Mouse (Mus musculus) forebrain, embryonic 13.5 days (tissue): ENCODE results near the gene Mrps27. TPM values are rescaled to one million over a fixed set of nuclear protein-coding genes. Genes with fewer than 3 reads are reported as not detected.

Experiments
- ATAC-seq: fragments of 200-750 bp; cut with Nextera tagmentation; 2 replicates; pipeline ENCODE4 v1.8.0; 2017
- H3K27ac ChIP-seq: fragments of 300-500 bp; sonication (generic); 2 replicates; pipeline ENCODE4 v1.5.1; 2015; ENCODE audit warnings: inconsistent platforms, mild to moderate bottlenecking, moderate library complexity
- H3K27me3 ChIP-seq: fragments of 300-500 bp; sonication (generic); 2 replicates; pipeline ENCODE4 v1.6.1; 2015; ENCODE audit warnings: mild to moderate bottlenecking, inconsistent platforms
- H3K36me3 ChIP-seq: fragments of 300-500 bp; sonication (generic); 2 replicates; pipeline ENCODE4 v1.6.1; 2015; ENCODE audit warnings: mild to moderate bottlenecking, inconsistent platforms; ENCODE audit not compliant: poor library complexity, severe bottlenecking
- H3K4me1 ChIP-seq: fragments of 300-500 bp; sonication (generic); 2 replicates; pipeline ENCODE4 v1.6.1; 2015; ENCODE audit warnings: inconsistent platforms
- H3K4me2 ChIP-seq: fragments of 300-500 bp; sonication (generic); 2 replicates; pipeline ENCODE4 v1.6.1; 2015; ENCODE audit warnings: inconsistent platforms, mild to moderate bottlenecking, moderate library complexity
- H3K4me3 ChIP-seq: fragments of 300-500 bp; sonication (generic); 2 replicates; pipeline ENCODE4 v1.5.1; 2015; ENCODE audit warnings: mild to moderate bottlenecking, inconsistent platforms
- H3K9ac ChIP-seq: fragments of 300-500 bp; sonication (generic); 2 replicates; pipeline ENCODE4 v1.6.1; 2015; ENCODE audit warnings: mild to moderate bottlenecking, inconsistent platforms
- H3K9me3 ChIP-seq: fragments of 300-500 bp; sonication (generic); replicated peaks from 2 replicates; pipeline ENCODE4 v1.6.1; 2016; ENCODE audit warnings: inconsistent platforms
- WGBS: fragments of 180-500 bp; shearing (Covaris S2); methylation state at CpG from one replicate; pipeline ENCODE4 v1.1.7; 2015; 5-methylcytosine and 5-hydroxymethylcytosine counted together
- polyA plus RNA-seq: library from polyadenylated mRNA; unstranded; fragments of >200 nt; fragmentation: Nextera tagmentation; extraction: Ambion mirVana; gene quantifications from 2 replicates; pipeline ENCODE4 v1.2.1, GENCODE M21; 2015

The Mrps27 gene
- polyA plus RNA-seq, 1 experiment from 2014 or later: 44.9 TPM

DNA sequence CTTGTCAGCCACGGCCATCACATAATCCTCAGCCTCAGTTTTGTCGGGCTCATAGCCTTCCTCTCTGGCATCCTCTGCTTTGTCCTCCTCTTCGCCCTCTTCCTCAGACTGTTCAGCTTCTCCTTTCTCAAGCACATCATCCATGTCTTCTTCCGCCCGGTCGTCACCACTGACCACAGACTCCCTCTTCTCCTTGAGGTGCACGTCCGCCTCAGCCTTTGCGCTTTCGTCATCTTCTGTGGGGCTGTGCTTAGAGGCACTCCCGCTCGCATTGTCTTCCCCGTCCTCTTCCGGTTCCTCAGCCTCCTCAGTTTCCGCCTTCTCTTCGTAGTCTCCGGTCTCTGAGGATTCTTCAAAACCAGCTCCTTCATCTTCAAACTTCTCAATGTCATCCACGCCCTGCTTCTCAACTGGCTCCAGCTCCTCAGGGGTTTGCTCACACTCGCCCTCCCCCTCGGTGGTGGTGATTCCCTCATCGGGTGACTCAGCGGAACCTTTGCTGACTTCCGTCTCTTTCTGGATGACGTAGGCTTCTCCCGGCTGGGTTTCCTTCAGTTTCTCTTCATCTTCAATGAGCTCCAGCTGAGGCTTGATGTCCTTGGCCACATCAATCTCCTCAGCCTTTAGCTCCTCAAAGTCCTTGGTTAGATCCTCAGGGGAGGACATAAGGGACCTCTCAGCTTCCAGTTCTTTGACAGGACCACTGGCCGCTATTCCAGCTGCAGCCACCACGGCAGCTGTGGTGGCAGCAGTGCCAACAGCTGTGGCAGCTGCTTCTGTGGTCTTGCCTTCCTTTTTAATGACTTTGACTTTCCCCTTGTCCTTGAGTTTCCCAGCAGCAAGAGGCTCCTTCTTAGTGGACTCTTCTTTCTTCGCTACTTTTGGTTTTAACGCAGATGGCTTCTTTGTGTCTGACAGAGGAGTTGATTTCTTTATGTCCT is 88.8 kb downstream of the Mrps27 start:
- Histone ChIP-seq H3K36me3 (peaks cover 100% of the 10 kb centered on the region), H3K27ac (no peak overlapping the region), H3K4me3 (no peak overlapping the region), H3K4me1 (no peaks in the 10 kb centered on the region), H3K9ac (no peak overlapping the region), H3K27me3 (no peaks in the 10 kb centered on the region), H3K4me2 (no peak overlapping the region), H3K9me3 (no peaks in the 10 kb centered on the region)
- 97% methylated on average over 29 of the region's 29 CpGs for WGBS
- no peak for ATAC-seq

DNA sequence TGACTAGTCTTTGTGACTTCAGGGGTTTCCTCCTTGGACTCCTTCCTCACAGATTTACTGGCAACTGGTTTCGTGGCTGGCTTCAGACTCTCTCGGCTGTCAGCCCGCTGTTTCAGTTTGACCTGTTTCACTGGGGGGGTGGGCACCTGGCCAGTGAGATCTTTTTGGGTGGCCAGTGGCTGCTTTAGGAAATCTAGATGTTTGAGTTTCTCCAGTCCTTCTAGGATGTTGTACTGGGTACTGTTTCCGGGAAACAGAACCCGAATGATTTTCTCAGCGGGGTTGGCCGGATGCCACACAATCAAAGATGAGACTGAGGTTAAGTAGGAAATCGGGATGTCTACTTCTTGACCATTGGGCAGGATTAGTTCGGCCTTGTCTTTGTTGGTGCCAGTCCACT is 89.9 kb downstream of the Mrps27 start:
- WGBS: 97% methylated on average over 9 of the region's 9 CpGs
- no peak overlapping the region for H3K4me2 ChIP-seq

DNA sequence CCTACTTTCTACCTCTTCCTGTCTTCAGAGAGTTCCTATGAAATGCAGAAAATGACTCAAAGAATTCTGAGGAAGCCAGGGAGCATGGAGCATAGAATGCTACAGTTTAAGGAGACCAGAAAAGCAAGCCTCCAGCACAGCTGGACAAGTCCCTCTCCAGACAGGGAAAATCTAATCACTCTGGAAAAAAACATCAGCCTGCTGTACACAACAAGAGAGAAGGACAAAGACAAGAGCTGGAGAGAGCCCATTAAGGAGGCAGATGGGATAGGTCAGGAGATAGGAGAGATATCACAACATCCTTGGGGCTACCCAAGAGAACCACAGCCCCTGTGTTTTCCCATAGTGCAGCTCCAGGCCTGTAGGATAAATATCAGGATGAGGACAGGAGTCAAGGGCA is 92.5 kb downstream of the Mrps27 start:
- Histone ChIP-seq H3K27ac (no peak overlapping the region), H3K4me2 (no peak overlapping the region), H3K27me3 (no peaks in the 10 kb centered on the region), H3K9me3 (no peaks in the 10 kb centered on the region), H3K4me3 (no peak overlapping the region), H3K4me1 (peaks cover 22% of the 10 kb centered on the region), H3K9ac (no peak overlapping the region), H3K36me3 (peaks cover 100% of the 10 kb centered on the region)
- ATAC-seq: no peak

More for the DNA sequence above, 89.9 kb downstream of the Mrps27 start:
- Histone ChIP-seq H3K27me3 (no peaks in the 10 kb centered on the region), H3K4me3 (no peak overlapping the region), H3K9me3 (no peaks in the 10 kb centered on the region), H3K9ac (no peak overlapping the region), H3K4me1 (no peaks in the 10 kb centered on the region), H3K36me3 (peaks cover 100% of the 10 kb centered on the region), H3K27ac (no peak overlapping the region)
- ATAC-seq: no peak

DNA sequence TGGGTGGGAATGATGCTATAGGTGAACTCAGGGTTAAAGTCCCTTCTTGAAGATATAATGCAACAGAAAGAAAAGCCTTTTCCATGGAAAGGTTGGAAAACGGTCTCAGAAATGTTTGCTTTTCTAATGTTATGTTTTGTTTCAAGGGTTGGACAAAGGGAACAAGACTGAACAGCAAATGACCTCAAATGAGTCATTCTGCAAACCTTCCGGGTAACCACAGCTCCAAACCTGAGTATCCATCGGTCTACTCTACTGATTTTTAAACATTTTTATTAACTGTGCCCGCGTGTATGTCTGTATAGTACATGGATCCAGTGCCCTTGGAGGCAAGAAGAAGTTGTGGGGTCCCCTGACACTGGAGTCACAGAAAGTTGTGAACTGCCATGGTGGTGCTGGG is 94.8 kb downstream of the Mrps27 start:
- 93% methylated on average over 5 of the region's 5 CpGs for WGBS
- Histone ChIP-seq H3K36me3 (peaks cover 78% of the 10 kb centered on the region), H3K27ac (no peak overlapping the region), H3K4me2 (no peak overlapping the region), H3K9ac (no peak overlapping the region), H3K4me1 (peaks cover 46% of the 10 kb centered on the region), H3K9me3 (no peaks in the 10 kb centered on the region), H3K27me3 (no peaks in the 10 kb centered on the region), H3K4me3 (no peak overlapping the region)
- no peak for ATAC-seq

DNA sequence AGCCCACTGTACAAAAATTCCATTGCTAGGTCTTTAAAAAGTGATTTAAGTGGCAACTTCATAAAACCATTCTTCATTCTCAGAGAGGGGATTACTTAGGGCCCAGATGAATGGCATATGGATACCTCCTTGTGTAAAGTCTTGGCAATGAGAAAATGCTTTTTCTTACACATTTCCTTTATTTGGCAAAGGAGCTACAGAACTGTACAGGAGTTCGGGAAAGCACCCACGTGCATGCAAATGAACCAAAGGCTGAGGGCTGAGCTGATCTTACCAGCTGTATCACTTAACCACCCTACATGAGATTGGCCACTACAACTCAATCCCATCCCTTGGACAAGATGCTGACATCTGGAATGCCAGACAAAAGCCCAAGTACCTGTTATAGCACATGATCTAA is 95.6 kb downstream of the Mrps27 start:
- H3K4me1 ChIP-seq: peaks cover 54% of the 10 kb centered on the region
- H3K27ac ChIP-seq: no peak overlapping the region
- H3K9me3 ChIP-seq: no peaks in the 10 kb centered on the region
- H3K9ac ChIP-seq: no peak overlapping the region
- no peak overlapping the region for H3K4me2 ChIP-seq
- no peak for ATAC-seq
- H3K36me3 ChIP-seq: peaks cover 69% of the 10 kb centered on the region
- no peak overlapping the region for H3K4me3 ChIP-seq
- H3K27me3 ChIP-seq: no peaks in the 10 kb centered on the region
- 61% methylated on average over 2 of the region's 2 CpGs for WGBS

DNA sequence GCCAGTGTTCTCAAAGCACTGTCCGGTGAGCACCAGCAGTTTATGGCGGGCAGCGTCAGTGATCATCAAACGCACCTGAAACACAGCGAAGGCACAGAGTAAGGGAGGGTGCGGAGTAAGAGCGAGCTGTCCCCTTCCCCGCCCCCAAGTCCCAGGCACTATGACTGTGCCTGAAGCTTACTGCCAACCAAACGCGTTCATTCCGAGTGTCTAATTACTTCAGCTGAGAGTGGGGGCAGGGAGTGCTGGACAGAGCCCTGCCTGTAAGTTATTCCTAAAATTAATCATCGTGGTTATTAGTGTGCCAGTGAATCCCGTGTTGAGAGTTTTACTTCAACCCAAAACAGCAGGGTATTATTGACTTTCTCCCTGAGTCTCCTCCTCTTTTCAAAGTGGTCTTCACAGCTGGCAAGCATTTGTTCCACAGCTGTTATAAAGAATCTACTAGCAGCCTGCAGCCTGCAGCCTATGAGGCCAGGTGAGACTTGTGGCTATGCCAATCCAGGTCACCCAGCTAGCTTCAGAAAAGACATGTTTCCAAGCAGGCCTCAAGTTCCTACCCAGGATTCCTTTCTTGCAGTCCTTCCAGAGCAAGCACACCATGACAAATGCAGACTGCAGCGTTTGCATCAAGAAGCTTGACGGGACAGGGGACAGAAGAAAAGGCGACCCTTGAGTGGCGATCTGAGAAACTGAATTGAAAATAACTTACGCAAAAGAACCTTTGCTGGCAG is 97.3 kb downstream of the Mrps27 start:
- 24% methylated on average over 18 of the region's 18 CpGs for WGBS
- peaks cover 53% of the 10 kb centered on the region for H3K36me3 ChIP-seq
- H3K4me2 ChIP-seq: peak overlapping the region; percentile 67
- H3K4me3 ChIP-seq: peak overlapping the region; percentile 44
- no peak for ATAC-seq
- peak overlapping the region; percentile 71 for H3K9ac ChIP-seq
- peak overlapping the region; percentile 95 for H3K27ac ChIP-seq
- H3K9me3 ChIP-seq: no peaks in the 10 kb centered on the region
- peaks cover 71% of the 10 kb centered on the region for H3K4me1 ChIP-seq
- H3K27me3 ChIP-seq: no peaks in the 10 kb centered on the region

DNA sequence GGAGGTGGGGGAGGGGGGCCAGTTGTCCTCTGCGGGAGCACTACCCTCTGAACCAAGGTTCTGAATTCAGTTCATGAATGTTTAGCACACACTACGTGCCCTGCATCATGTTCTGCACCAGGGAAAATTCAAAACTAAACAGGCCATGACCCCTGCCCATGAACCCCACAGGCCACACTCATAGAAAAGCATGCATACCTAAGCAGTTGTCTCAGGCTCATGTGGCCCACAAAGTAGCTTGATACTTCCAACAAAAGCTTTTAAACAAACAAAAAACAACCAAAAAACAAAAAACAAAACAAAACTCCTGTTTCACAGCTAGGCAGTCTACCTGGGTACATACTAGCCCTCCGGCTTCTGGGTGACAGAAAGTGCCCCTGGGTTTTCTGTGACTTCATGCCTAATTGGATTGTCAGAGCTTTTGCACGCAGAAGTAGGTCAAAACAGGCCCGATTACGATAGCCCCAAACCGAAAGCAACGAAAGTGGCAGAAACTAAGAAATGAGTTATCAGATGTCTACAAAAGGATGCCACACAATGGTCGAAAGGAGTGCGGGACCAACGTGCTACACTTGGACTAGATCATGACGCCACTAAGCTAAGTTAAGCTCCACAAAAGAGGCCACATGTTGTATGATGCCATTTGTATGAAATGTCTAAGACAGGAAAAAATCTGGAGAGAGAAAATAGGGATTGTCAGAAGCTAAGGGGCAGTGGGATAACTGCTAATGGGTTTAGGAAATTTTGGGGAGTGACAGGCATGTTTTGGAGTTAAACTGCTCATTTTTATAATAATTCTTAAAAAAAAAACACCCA is 98.1 kb downstream of the Mrps27 start:
- Histone ChIP-seq H3K36me3 (peaks cover 45% of the 10 kb centered on the region), H3K9ac (peak overlapping the region; percentile 71), H3K9me3 (no peaks in the 10 kb centered on the region), H3K4me2 (peak overlapping the region; percentile 67), H3K27ac (peak overlapping the region; percentile 95), H3K27me3 (no peaks in the 10 kb centered on the region), H3K4me3 (peak overlapping the region; percentile 44), H3K4me1 (peaks cover 78% of the 10 kb centered on the region)
- ATAC-seq: no peak
- 5% methylated on average over 12 of the region's 12 CpGs for WGBS

DNA sequence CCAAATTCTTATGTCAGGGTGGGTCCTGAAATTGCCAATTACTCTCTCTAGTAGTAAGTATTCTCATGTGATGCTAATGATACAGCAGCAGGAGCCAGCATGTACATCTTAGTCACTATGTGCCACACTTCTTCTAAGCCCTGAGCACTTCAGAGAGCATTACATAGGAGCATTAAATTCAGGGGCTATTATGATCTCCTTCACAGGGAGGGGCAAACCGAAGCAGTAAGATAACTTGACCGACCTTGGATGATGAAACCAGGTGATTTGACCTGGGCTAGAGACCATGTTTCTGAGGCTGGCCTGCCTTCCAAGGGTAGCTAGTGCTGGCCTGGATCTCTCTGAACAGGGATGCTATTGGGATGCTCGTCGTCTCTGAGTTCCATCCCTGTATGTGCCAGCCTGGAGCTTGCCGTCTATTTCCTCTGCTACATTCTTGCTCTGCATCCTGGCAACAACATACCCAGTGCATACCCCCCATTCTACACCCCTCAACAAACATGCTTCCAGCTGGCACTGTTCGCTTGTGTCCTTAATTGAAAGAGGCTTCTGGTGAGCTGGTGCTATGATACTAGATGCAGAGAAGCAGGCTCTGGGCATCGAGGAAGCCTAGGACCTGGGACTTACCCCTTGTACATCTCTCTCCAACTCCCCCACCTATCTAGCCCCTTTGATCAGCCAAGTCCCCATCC is 99.0 kb downstream of the Mrps27 start:
- 2% methylated on average over 7 of the region's 7 CpGs for WGBS
- H3K9me3 ChIP-seq: no peaks in the 10 kb centered on the region
- peak overlapping the region; percentile 67 for H3K4me2 ChIP-seq
- H3K9ac ChIP-seq: peak overlapping the region; percentile 71
- peak overlapping the region; percentile 95 for H3K27ac ChIP-seq
- H3K4me3 ChIP-seq: peak overlapping the region; percentile 44
- ATAC-seq: peak; percentile 42
- peaks cover 88% of the 10 kb centered on the region for H3K4me1 ChIP-seq
- no peaks in the 10 kb centered on the region for H3K27me3 ChIP-seq
- peaks cover 35% of the 10 kb centered on the region for H3K36me3 ChIP-seq

DNA sequence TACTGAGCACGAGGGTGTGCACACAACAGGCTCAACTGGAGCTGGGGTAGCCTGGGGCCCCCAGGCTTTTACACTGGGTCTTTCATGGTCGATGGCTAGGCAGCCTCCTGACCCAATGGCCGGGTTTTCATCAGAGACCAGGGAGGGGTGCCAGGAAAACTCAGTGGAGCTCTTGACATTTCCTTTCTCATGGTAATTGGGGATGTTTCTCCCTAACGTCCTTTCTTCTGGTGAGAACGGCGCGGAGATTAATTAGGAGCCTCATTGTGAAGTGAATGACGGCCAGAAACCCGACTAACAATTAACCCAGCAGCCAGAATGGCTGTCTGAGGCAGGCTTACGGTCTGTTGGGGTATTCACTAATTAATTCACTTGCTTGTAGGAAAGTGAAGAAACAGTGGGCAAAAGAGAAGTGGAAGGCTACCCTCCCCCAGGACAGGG is 99.9 kb downstream of the Mrps27 start:
- Histone ChIP-seq H3K36me3 (peaks cover 28% of the 10 kb centered on the region), H3K4me1 (peaks cover 96% of the 10 kb centered on the region), H3K4me2 (peak overlapping the region; percentile 67), H3K9ac (peak overlapping the region; percentile 71), H3K4me3 (peak overlapping the region; percentile 44), H3K9me3 (no peaks in the 10 kb centered on the region), H3K27ac (peak overlapping the region; percentile 95), H3K27me3 (no peaks in the 10 kb centered on the region)
- peak; percentile 84 for ATAC-seq
- WGBS: 3% methylated on average over 10 of the region's 10 CpGs

DNA sequence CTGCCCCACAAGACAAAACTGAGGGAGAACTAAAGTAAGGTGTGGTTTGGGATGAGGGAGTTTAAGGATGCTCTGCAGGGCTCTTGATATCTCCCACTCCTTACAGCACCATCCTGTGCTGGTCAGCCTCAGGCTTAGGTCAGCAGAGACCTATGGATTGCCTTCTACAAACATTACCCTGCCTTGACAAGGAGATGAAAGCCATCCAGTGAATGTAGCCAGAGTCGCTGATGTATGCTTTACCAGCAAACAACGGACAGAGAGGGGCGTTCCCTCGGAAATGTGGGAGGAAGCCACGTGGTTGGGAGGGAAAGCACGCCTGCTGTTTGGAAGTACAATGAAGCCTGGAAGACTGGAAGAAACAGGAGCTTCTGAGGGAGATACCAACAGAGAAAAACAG is 100.3 kb downstream of the Mrps27 start:
- ATAC-seq: peak; percentile 56
- peak overlapping the region; percentile 71 for H3K9ac ChIP-seq
- H3K4me2 ChIP-seq: peak overlapping the region; percentile 67
- no peaks in the 10 kb centered on the region for H3K27me3 ChIP-seq
- H3K36me3 ChIP-seq: peaks cover 26% of the 10 kb centered on the region
- H3K9me3 ChIP-seq: no peaks in the 10 kb centered on the region
- H3K4me1 ChIP-seq: peaks cover 100% of the 10 kb centered on the region
- peak overlapping the region; percentile 44 for H3K4me3 ChIP-seq
- H3K27ac ChIP-seq: peak overlapping the region; percentile 95
- under 1% methylated on average over 6 of the region's 6 CpGs for WGBS

DNA sequence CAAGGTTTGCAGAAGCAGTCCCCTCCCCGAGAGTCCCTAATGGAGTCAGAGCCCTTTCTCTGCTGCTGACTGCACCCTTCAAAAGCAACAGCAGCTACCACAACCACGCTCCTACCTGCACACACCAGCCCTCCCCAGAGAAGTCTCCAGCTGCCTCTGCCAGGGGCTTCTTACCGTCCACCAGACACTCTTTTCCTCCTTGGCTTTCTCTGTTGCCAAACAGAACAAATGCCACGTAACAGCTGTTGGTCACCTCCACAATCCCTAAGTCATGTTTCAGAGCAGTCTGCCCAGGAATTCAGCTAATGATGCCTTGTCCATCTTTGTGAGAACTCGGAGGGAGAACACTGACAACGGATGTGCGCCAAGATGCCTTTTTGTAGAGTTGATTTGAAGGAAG is 102.4 kb downstream of the Mrps27 start:
- H3K9ac ChIP-seq: peak overlapping the region; percentile 73
- H3K27me3 ChIP-seq: no peaks in the 10 kb centered on the region
- peak overlapping the region; percentile 44 for H3K4me3 ChIP-seq
- no peaks in the 10 kb centered on the region for H3K9me3 ChIP-seq
- peak overlapping the region; percentile 67 for H3K4me2 ChIP-seq
- peaks cover 95% of the 10 kb centered on the region for H3K4me1 ChIP-seq
- ATAC-seq: no peak
- H3K27ac ChIP-seq: peak overlapping the region; percentile 95
- 40% methylated on average over 7 of the region's 7 CpGs for WGBS
- H3K36me3 ChIP-seq: peaks cover 4% of the 10 kb centered on the region; the same call in 1 of the 2 replicates
